Mouse (Mus musculus): Measurements from ENCODE around the gene Gabbr2.

Gene Gabbr2

GRCm38 (mm10) chr4:46988824-46989223 lies 2.8 kb downstream of the Gabbr2 start:
- no peak for DNase-seq (ENCODE audit: extremely low spot score, low read depth, low spot score)

DNA sequence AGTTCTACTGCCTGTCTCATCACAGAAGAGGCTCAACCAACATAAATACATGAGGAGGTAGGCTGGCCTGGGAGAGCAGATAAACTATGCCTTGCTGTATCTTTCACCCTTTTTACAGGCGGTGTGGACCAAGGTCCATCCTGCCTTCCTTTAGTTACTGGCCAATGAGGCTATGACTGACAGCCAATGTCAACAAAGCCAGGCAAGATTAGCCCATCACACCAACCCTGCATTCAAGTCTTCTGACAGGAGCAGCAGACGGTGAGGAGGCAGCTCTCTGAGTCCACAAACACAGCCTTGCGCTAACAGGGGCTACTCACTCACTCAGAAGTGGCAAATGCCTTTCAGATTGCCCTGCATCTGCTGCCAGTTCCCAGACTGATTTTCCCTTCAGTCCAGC lies 3.4 kb downstream of the Gabbr2 start:
- no peak for DNase-seq (ENCODE audit: extremely low spot score, low read depth, low spot score)

DNA sequence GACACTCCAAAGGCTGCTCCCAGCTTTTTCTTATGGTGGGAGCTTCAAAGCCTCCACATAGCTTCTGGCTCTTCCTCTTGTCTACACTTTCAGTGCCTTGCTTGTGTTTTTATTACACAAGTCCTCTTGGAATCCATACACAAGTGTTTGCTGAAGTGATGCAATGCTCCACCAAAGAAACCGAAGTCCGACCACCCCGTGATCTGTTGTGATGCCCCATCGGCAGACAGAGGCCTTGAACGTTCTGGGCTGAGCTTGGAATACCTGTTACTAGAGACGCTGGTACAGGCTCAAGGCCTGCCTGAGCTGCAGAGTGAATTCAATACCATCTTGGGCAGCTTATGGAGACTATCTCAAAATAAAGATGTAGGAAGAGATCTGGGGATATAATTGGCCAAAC lies 3.9 kb downstream of the Gabbr2 start:
- DNase-seq (ENCODE audit: extremely low spot score, low read depth, low spot score) = no peak

GRCm38 (mm10) chr4:46986054-46986453 lies 5.6 kb downstream of the Gabbr2 start:
- DNase-seq (ENCODE audit: extremely low spot score, low read depth, low spot score) = no peak

GRCm38 (mm10) chr4:46982912-46983311 lies 8.8 kb downstream of the Gabbr2 start:
- no peak for DNase-seq (ENCODE audit: extremely low spot score, low read depth, low spot score)

GRCm38 (mm10) chr4:46982094-46982493 lies 9.6 kb downstream of the Gabbr2 start:
- DNase-seq (ENCODE audit: extremely low spot score, low read depth, low spot score) = no peak

GRCm38 (mm10) chr4:46978371-46978770 lies 13.3 kb downstream of the Gabbr2 start:
- DNase-seq (ENCODE audit: extremely low spot score, low read depth, low spot score) = no peak

DNA sequence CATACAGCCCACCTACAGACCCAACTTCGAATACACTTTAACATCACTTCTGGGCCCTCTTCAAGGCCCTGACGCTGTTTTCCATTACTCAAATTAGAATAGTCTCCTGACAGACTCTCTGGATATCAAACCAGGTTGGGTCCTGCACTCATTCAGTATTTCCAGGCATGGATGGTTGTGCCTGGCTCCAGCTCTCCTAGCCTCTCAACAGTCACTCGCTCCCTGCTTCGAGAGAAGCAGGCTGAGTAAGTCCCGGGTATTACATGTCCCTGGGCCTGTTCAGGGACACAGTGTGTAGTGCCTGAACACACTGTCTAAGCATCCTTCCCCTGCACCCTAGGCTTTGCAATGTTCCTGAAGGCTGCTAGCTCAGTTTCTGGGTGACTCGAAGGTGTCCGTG lies 14.5 kb downstream of the Gabbr2 start:
- DNase-seq (ENCODE audit: extremely low spot score, low read depth, low spot score) = no peak

GRCm38 (mm10) chr4:46976671-46977071 lies 15.0 kb downstream of the Gabbr2 start:
- DNase-seq (ENCODE audit: extremely low spot score, low read depth, low spot score) = no peak

DNA sequence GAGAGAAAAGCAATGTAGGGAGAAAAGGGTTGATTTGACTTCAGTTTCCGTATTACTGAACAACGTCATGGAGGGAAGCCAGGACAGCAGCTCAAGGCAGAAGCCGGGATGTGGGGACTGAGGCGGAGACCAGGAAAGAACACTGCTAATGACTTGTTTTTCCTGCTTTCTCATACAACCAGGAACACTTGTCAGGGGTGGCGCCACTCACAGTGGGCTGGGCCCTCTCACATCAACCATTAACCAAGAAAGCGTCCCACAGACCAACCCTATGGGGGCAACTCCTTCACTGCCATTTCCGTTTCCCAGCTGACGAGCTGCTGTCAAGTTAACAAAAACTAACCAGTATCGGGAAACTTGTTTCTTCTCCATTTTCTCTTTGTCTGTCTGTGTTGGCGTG lies 18.4 kb downstream of the Gabbr2 start:
- no peak for DNase-seq (ENCODE audit: extremely low spot score, low read depth, low spot score)

DNA sequence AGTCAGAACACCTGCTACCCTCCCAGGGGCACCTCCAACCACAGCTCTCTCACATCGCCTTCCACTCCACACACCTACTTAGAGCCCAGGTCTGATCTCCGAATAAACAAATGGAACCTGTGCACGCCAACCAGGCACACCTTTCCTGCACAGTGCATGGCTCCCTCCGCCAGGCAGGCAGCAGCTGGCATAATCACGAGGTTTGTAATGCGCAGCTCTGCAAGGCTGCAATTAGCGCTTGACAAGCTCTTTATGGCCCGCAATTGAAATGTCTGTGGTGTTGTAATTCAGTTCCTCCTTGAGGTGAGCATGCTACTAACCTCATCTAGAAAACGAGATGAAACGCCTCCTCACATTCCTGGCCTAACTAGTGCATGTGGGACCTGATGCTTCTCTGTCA lies 23.7 kb downstream of the Gabbr2 start:
- no peak for DNase-seq (ENCODE audit: extremely low spot score, low read depth, low spot score)

DNA sequence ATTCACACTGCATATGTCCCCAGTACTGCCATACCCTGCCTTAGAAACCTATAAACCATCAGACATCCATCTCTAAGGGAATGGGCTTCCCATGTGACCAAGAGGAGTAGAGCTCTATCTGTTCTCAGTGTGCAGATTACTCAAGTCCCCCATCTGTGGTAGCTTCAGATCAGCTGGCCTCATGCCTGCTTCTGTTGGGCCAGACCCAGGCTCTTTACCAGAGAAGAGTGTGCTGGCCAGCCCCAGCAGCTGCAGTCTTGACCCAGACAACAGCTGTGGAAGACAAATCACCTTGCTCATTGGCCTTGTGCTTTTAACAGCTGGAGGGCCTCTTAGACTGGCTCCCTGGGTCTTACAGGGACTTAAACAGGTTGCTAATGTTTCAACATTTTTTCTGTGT lies 25.1 kb downstream of the Gabbr2 start:
- no peak for DNase-seq (ENCODE audit: extremely low spot score, low read depth, low spot score)

DNA sequence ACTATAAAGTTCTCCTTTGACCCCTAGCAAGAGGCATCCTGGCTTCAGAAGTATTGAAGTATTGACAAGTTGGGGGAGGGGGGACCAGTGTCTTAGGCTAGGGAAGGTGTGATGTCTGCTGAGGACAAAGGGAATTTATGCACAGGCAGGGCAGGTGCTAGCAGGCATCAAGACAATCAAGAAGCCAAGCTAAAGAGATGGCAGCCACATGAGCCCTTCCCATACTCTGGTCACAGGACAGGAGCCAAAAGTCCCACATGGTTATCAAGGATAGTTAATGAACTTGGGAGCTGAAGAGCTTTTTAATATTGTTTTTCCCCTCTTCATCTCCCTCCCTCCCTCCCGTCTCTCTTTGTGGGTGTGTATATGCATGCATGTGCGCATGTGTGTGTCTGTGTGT lies 30.3 kb downstream of the Gabbr2 start:
- DNase-seq (ENCODE audit: extremely low spot score, low read depth, low spot score) = no peak

- DNase-seq (ENCODE audit: extremely low spot score, low read depth, low spot score) = no peak
Measured at GRCm38 (mm10) chr4:46960208-46960607, 31.5 kb downstream of the Gabbr2 start.

DNA sequence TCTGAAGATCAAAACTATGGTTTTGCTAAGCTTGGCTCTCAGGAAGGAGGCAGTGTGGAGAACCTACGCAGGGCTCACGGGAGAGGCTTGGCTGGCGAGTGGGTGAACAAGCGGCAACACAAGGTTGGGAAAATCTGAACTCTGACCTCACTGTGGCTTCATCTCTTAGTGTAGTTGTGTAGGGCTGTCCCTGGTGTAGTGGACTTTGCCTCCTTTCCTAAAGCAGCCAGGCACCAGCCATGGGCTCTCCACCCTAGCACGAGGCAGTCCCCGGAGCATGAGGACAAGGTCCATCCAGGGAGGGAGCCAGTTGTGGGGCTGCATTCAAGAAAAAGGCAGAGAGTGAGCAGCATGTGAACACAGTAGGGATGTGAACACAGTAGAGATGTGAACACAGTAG lies 31.9 kb downstream of the Gabbr2 start:
- DNase-seq (ENCODE audit: extremely low spot score, low read depth, low spot score) = no peak

- no peak for DNase-seq (ENCODE audit: extremely low spot score, low read depth, low spot score)
Measured at GRCm38 (mm10) chr4:46957955-46958354, 33.7 kb downstream of the Gabbr2 start.

DNA sequence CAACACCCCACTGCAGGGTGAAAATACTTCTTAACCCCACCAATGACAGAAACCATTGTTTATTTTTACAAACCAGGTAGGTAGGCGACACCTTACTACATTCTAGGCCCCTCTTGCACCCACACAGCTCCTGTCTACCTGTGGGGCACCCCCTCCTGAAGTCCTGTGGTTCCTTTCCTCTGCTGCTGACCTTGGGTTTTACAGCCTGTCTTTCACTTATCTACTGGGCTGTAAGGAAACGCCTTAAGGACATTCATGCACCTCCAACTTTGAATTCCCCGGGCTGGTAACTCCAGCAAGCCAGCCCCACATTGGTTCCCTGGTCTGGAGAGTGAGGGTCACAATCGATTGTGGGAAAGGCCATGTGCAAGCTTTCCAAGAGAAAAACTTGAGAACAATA lies 34.7 kb downstream of the Gabbr2 start:
- DNase-seq (ENCODE audit: extremely low spot score, low read depth, low spot score) = no peak

GRCm38 (mm10) chr4:46953021-46953420 lies 38.7 kb downstream of the Gabbr2 start:
- no peak for DNase-seq (ENCODE audit: extremely low spot score, low read depth, low spot score)

GRCm38 (mm10) chr4:46952562-46952961 lies 39.1 kb downstream of the Gabbr2 start:
- no peak for DNase-seq (ENCODE audit: extremely low spot score, low read depth, low spot score)

DNA sequence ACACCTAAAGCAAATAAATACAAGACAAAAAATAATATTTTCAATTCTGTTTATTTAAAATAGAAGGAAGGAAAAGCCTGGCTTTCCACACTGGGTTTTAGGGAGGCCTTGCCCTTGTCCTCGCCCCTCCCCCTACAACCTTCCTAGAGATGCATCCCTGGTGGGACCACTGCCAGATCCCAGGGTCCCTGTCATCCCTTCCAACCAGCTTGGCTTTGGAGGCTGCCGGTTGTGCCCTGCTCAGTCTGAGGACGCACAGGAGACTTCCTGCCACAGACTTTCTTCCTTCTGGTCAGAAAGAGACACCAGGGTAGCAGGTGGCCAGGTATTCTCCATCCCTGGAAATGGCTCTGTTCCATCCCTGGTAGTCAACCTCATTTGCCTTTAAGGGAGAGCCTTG lies 57.4 kb downstream of the Gabbr2 start:
- no peak for DNase-seq (ENCODE audit: extremely low spot score, low read depth, low spot score)

DNA sequence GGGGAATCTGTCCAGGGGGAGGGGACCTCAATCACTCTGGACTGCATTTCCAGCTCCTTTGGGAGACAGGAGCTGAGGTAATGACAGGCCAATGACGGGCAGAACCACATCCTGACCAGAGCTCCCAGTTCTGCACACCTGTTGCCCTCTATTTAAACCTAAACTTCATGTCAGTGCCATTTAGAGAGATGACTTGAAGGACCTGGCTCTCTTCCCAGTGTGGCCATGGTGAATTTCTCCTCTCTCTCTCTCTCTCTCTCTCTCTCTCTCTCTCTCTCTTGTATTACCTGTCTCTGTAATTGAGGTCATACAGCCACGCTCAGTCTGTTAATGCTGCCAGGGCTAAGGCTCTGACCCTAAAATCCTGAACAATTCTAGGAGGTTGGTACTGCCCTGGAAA lies 58.1 kb downstream of the Gabbr2 start:
- no peak for DNase-seq (ENCODE audit: extremely low spot score, low read depth, low spot score)

DNA sequence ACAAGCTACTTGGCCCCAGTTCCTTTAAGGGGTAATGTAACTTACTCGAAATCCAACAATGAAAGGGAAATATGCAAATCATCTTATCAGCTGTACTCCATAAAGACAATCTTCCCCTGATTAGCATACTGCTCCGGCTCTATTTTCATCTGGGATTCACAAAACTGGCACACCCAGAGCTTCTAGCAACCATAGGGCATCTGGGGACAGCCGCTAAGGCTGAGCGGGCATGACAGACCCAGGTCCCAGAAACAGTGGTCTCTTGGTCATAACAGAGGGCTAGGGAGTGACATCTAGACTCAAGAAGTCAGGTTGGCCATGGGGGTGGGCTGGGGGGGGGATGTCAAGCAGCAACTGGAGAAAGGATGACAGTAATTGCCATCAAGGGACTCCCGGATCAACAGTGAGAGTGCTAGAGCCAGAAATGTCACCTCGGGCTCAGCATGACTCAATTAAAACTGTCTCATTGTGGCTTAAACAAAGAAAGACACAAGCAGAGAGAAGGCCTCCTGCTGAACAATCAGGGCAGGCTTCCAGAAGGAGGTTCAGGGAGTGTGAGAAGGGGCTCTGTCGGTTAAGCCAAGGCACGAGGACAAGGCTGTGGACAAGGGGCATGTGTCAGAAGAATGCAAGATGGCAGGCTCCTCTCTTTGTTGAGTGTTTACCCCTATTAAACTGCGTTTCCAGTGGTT lies 59.8 kb downstream of the Gabbr2 start:
- DNase-seq (ENCODE audit: extremely low spot score, low read depth, low spot score) = no peak

- no peak for DNase-seq (ENCODE audit: extremely low spot score, low read depth, low spot score)
Measured at GRCm38 (mm10) chr4:46928112-46928511, 63.6 kb downstream of the Gabbr2 start.
